Mouse (Mus musculus) forebrain, embryonic 11.5 days (tissue): ENCODE results near the gene Lhfp. TPM values are rescaled to one million over a fixed set of nuclear protein-coding genes. Genes with fewer than 3 reads are reported as not detected.

Experiments used
- ATAC-seq: fragments of 200-750 bp; cut with Nextera tagmentation; replicated peaks from 2 replicates; pipeline ENCODE4 v1.8.0; 2017; ENCODE audit warnings: moderate TSS enrichment; ENCODE audit not compliant: low FRiP score
- DNase-seq: peaks from one replicate; pipeline ENCODE4 v3.0.0-alpha.2; 2017; ENCODE audit warnings: low spot score
- H3K27ac ChIP-seq: fragments of 300-500 bp; sonication (generic); 2 replicates; pipeline ENCODE4 v1.5.1; 2014; ENCODE audit warnings: low read depth, low read length
- H3K27me3 ChIP-seq: fragments of 300-500 bp; sonication (generic); 2 replicates; pipeline ENCODE4 v1.6.1; 2014; ENCODE audit warnings: mild to moderate bottlenecking, low read length, mixed read lengths; ENCODE audit not compliant: control insufficient read depth, insufficient read depth
- H3K36me3 ChIP-seq: fragments of 300-500 bp; sonication (generic); 2 replicates; pipeline ENCODE4 v1.6.1; 2014; ENCODE audit warnings: mild to moderate bottlenecking, low read length, moderate library complexity, mixed read lengths; ENCODE audit not compliant: control insufficient read depth, insufficient read depth
- H3K4me1 ChIP-seq: fragments of 300-500 bp; sonication (generic); replicated peaks from 2 replicates; pipeline ENCODE4 v1.6.1; 2014; ENCODE audit warnings: low read length, mixed read lengths; ENCODE audit not compliant: control insufficient read depth, insufficient read depth
- H3K4me2 ChIP-seq: fragments of 300-500 bp; sonication (generic); 2 replicates; pipeline ENCODE4 v1.6.1; 2014; ENCODE audit warnings: low read depth, mild to moderate bottlenecking, low read length, moderate library complexity, mixed read lengths; ENCODE audit not compliant: severe bottlenecking
- H3K4me3 ChIP-seq: fragments of 300-500 bp; sonication (generic); 2 replicates; pipeline ENCODE4 v1.5.1; 2014; ENCODE audit warnings: low read depth, low read length
- H3K9ac ChIP-seq: fragments of 300-500 bp; sonication (generic); 2 replicates; pipeline ENCODE4 v1.6.1; 2014; ENCODE audit warnings: low read length
- H3K9me3 ChIP-seq: fragments of 300-500 bp; sonication (generic); 2 replicates; pipeline ENCODE4 v1.6.1; 2016; ENCODE audit warnings: low read length, mixed read lengths; ENCODE audit not compliant: control insufficient read depth
- WGBS: fragments of 180-500 bp; shearing (Covaris S2); extraction: QIAGEN DNeasy Blood & Tissue Kit; methylation state at CpG from one replicate; pipeline ENCODE4 v1.1.7; 2014; 5-methylcytosine and 5-hydroxymethylcytosine counted together
- polyA plus RNA-seq: library from polyadenylated mRNA; unstranded; fragments of >200 nt; fragmentation: Nextera tagmentation; extraction: Ambion mirVana; gene quantifications from 2 replicates; pipeline ENCODE4 v1.2.1, GENCODE M21; 2014

The Lhfp gene
- polyA plus RNA-seq, 1 experiment from 2014 or later: 24.8 TPM

GRCm38 (mm10) chr3:53004406-53005114 is 36.8 kb upstream of the Lhfp start:
- Histone ChIP-seq H3K27ac (no peak overlapping the region), H3K4me3 (no peak overlapping the region)
- no peak for DNase-seq

GRCm38 (mm10) chr3:53007411-53007810 is 33.9 kb upstream of the Lhfp start:
- Histone ChIP-seq H3K9me3 (no peaks in the 10 kb centered on the region), H3K4me1 (no peaks in the 10 kb centered on the region), H3K27ac (no peak overlapping the region), H3K27me3 (no peaks in the 10 kb centered on the region), H3K36me3 (no peaks in the 10 kb centered on the region; the same call in 1 of the 2 replicates), H3K9ac (no peak overlapping the region), H3K4me2 (no peak overlapping the region), H3K4me3 (no peak overlapping the region)
- no peak for DNase-seq
- ATAC-seq: no peak
- WGBS: 95% methylated on average over 8 of the region's 8 CpGs

More at GRCm38 (mm10) chr3:53004406-53005114, 36.8 kb upstream of the Lhfp start:
- Histone ChIP-seq H3K9ac (no peak overlapping the region), H3K4me1 (no peaks in the 10 kb centered on the region), H3K9me3 (no peaks in the 10 kb centered on the region), H3K4me2 (no peak overlapping the region), H3K36me3 (no peaks in the 10 kb centered on the region; the same call in 1 of the 2 replicates), H3K27me3 (no peaks in the 10 kb centered on the region)
- ATAC-seq: no peak
- 75% methylated on average over 2 of the region's 2 CpGs for WGBS

GRCm38 (mm10) chr3:53016436-53017340 is 24.6 kb upstream of the Lhfp start, which contains the start of gene Cog6:
Gene Cog6, minus strand, starts transcription at chr3:53017237.
- Histone ChIP-seq H3K27me3 (no peaks in the 10 kb centered on the region), H3K4me1 (no peaks in the 10 kb centered on the region; the same call in 1 of the 2 replicates), H3K4me2 (peak within 1 kb of the TSS; percentile 72), H3K27ac (no peak within 1 kb of the TSS), H3K9me3 (no peaks in the 10 kb centered on the region), H3K4me3 (peak within 1 kb of the TSS; percentile 80), H3K9ac (peak within 1 kb of the TSS; percentile 68), H3K36me3 (no peaks in the 10 kb centered on the region)
- ATAC-seq: peak; percentile 91
- 7% methylated on average over 53 of the region's 53 CpGs for WGBS
- DNase-seq: peak; percentile 90

GRCm38 (mm10) chr3:53027333-53027732 is 14.0 kb upstream of the Lhfp start:
- Histone ChIP-seq H3K36me3 (no peaks in the 10 kb centered on the region), H3K4me1 (no peaks in the 10 kb centered on the region), H3K4me2 (no peak overlapping the region), H3K9ac (no peak overlapping the region), H3K27ac (no peak overlapping the region), H3K27me3 (no peaks in the 10 kb centered on the region), H3K4me3 (no peak overlapping the region), H3K9me3 (no peaks in the 10 kb centered on the region)
- 81% methylated on average over 4 of the region's 4 CpGs for WGBS
- ATAC-seq: no peak
- DNase-seq: no peak

GRCm38 (mm10) chr3:53029046-53029445 is 12.3 kb upstream of the Lhfp start:
- 23% methylated on average over 7 of the region's 7 CpGs for WGBS
- 0 out of 2 replicates have a peak, but pooled peaks have one; percentile 55 for ATAC-seq
- no peak overlapping the region for H3K4me2 ChIP-seq
- no peak overlapping the region for H3K4me3 ChIP-seq
- DNase-seq: peak; percentile 86
- no peaks in the 10 kb centered on the region for H3K36me3 ChIP-seq
- H3K4me1 ChIP-seq: no peaks in the 10 kb centered on the region
- no peaks in the 10 kb centered on the region for H3K9me3 ChIP-seq
- H3K9ac ChIP-seq: no peak overlapping the region
- no peak overlapping the region for H3K27ac ChIP-seq
- H3K27me3 ChIP-seq: no peaks in the 10 kb centered on the region

GRCm38 (mm10) chr3:53031586-53031985 is 9.7 kb upstream of the Lhfp start:
- ATAC-seq: no peak
- Histone ChIP-seq H3K4me1 (no peaks in the 10 kb centered on the region), H3K4me2 (no peak overlapping the region), H3K27ac (no peak overlapping the region), H3K9me3 (no peaks in the 10 kb centered on the region), H3K9ac (no peak overlapping the region), H3K27me3 (no peaks in the 10 kb centered on the region), H3K4me3 (no peak overlapping the region), H3K36me3 (no peaks in the 10 kb centered on the region)
- DNase-seq: no peak
- 44% methylated on average over 6 of the region's 6 CpGs for WGBS

- 80% methylated on average over 5 of the region's 5 CpGs for WGBS
- ATAC-seq (no peak), DNase-seq (no peak)
These were observed 8.9 kb upstream of the Lhfp start for GRCm38 (mm10) chr3:53032432-53032831.

GRCm38 (mm10) chr3:53033448-53033847 is 7.9 kb upstream of the Lhfp start:
- ATAC-seq (no peak), DNase-seq (peak; percentile 58)
- Histone ChIP-seq H3K27me3 (no peaks in the 10 kb centered on the region), H3K27ac (no peak overlapping the region), H3K36me3 (no peaks in the 10 kb centered on the region), H3K9me3 (no peaks in the 10 kb centered on the region), H3K4me2 (no peak overlapping the region), H3K9ac (no peak overlapping the region), H3K4me3 (no peak overlapping the region), H3K4me1 (no peaks in the 10 kb centered on the region)
- 25% methylated on average over 3 of the region's 3 CpGs for WGBS

More at GRCm38 (mm10) chr3:53032432-53032831, 8.9 kb upstream of the Lhfp start:
- no peak overlapping the region for H3K9ac ChIP-seq
- no peak overlapping the region for H3K4me2 ChIP-seq
- H3K27me3 ChIP-seq: no peaks in the 10 kb centered on the region
- no peak overlapping the region for H3K27ac ChIP-seq
- no peak overlapping the region for H3K4me3 ChIP-seq
- no peaks in the 10 kb centered on the region for H3K4me1 ChIP-seq
- H3K9me3 ChIP-seq: no peaks in the 10 kb centered on the region
- H3K36me3 ChIP-seq: no peaks in the 10 kb centered on the region
